Mouse (Mus musculus) kidney, embryonic 14.5 days (tissue): ENCODE data around the gene Idua. TPM values are rescaled to one million over a fixed set of nuclear protein-coding genes. Genes with fewer than 3 reads are reported as not detected.

Source experiments
- ATAC-seq: fragments of 200-750 bp; cut with Nextera tagmentation; 2 replicates; pipeline ENCODE4 v1.8.0; 2017; ENCODE audit warnings: moderate number of reproducible peaks, mild to moderate bottlenecking, moderate TSS enrichment, moderate library complexity; ENCODE audit not compliant: low FRiP score, low TSS enrichment
- H3K27ac ChIP-seq: fragments of 300-500 bp; sonication (generic); 2 replicates; pipeline ENCODE4 v1.5.1; 2014; ENCODE audit warnings: low read depth, mild to moderate bottlenecking, low read length, moderate library complexity, mixed read lengths
- H3K27me3 ChIP-seq: fragments of 300-500 bp; sonication (generic); 2 replicates; pipeline ENCODE4 v1.6.1; 2014; ENCODE audit warnings: mild to moderate bottlenecking, low read length; ENCODE audit not compliant: control insufficient read depth, insufficient read depth
- H3K36me3 ChIP-seq: fragments of 300-500 bp; sonication (generic); 2 replicates; pipeline ENCODE4 v1.6.1; 2014; ENCODE audit warnings: low read length, mixed read lengths; ENCODE audit not compliant: control insufficient read depth, insufficient read depth
- H3K4me1 ChIP-seq: fragments of 300-500 bp; sonication (generic); 2 replicates; pipeline ENCODE4 v1.6.1; 2014; ENCODE audit warnings: low read length, mixed read lengths; ENCODE audit not compliant: control insufficient read depth, insufficient read depth
- H3K4me2 ChIP-seq: fragments of 300-500 bp; sonication (generic); replicated peaks from 2 replicates; pipeline ENCODE4 v1.6.1; 2014; ENCODE audit warnings: low read depth, mild to moderate bottlenecking, low read length
- H3K4me3 ChIP-seq: fragments of 300-500 bp; sonication (generic); 2 replicates; pipeline ENCODE4 v1.5.1; 2014; ENCODE audit warnings: mild to moderate bottlenecking, low read length
- H3K9ac ChIP-seq: fragments of 300-500 bp; sonication (generic); 2 replicates; pipeline ENCODE4 v1.6.1; 2014; ENCODE audit warnings: low read depth, mild to moderate bottlenecking, low read length, moderate library complexity
- H3K9me3 ChIP-seq: fragments of 300-500 bp; sonication (generic); 2 replicates; pipeline ENCODE4 v1.6.1; 2016; ENCODE audit warnings: low read length; ENCODE audit not compliant: control insufficient read depth
- WGBS: fragments of 180-500 bp; shearing (Covaris S2); extraction: QIAGEN DNeasy Blood & Tissue Kit; methylation state at CpG from one replicate; pipeline ENCODE4 v1.1.7; 2014; 5-methylcytosine and 5-hydroxymethylcytosine counted together
- polyA plus RNA-seq: library from polyadenylated mRNA; unstranded; fragments of >200 nt; fragmentation: Nextera tagmentation; extraction: Ambion mirVana; gene quantifications from 2 replicates; pipeline ENCODE4 v1.2.1, GENCODE M21; 2014

The Idua gene
- polyA plus RNA-seq, 1 experiment from 2014 or later: 11.3 TPM

- H3K27ac ChIP-seq: no peak within 1 kb of the TSS
- ATAC-seq: peak; percentile 48
- WGBS: under 1% methylated on average over 14 of the region's 18 CpGs
- H3K4me1 ChIP-seq: peaks cover 27% of the 10 kb centered on the region
- H3K4me3 ChIP-seq: peak within 1 kb of the TSS; percentile 86
- peak within 1 kb of the TSS; percentile 73 for H3K4me2 ChIP-seq
- no peaks in the 10 kb centered on the region for H3K27me3 ChIP-seq
- H3K9ac ChIP-seq: 0 out of 2 replicates have a peak within 1 kb of the TSS, but pooled peaks have one; percentile 58
- H3K36me3 ChIP-seq: no peaks in the 10 kb centered on the region
- no peaks in the 10 kb centered on the region for H3K9me3 ChIP-seq
These were observed 32.1 kb downstream of the Idua start, which contains the start of gene Fgfrl1 for GRCm38 (mm10) chr5:108692271-108692670. TSS of gene Fgfrl1 (plus strand) at chr5:108692382.

GRCm38 (mm10) chr5:108693872-108694288 lies 33.7 kb downstream of the Idua start:
- Histone ChIP-seq H3K4me3 (peak overlapping the region; percentile 86), H3K9me3 (no peaks in the 10 kb centered on the region), H3K4me1 (peaks cover 34% of the 10 kb centered on the region), H3K36me3 (no peaks in the 10 kb centered on the region), H3K9ac (peak overlapping the region; percentile 83), H3K27ac (no peak overlapping the region), H3K27me3 (no peaks in the 10 kb centered on the region), H3K4me2 (peak overlapping the region; percentile 73)
- under 1% methylated on average over 28 of the region's 43 CpGs for WGBS
- peak; percentile 94 for ATAC-seq

GRCm38 (mm10) chr5:108694352-108695261 lies 34.5 kb downstream of the Idua start:
- Histone ChIP-seq H3K4me2 (peak overlapping the region; percentile 73), H3K27ac (0 out of 2 replicates have a peak overlapping the region, but pooled peaks have one; percentile 6), H3K9me3 (no peaks in the 10 kb centered on the region), H3K4me3 (peak overlapping the region; percentile 86), H3K9ac (peak overlapping the region; percentile 83), H3K4me1 (peaks cover 35% of the 10 kb centered on the region), H3K36me3 (no peaks in the 10 kb centered on the region), H3K27me3 (no peaks in the 10 kb centered on the region)
- WGBS: under 1% methylated on average over 73 of the region's 99 CpGs
- peak; percentile 41 for ATAC-seq

GRCm38 (mm10) chr5:108695861-108696260 lies 35.7 kb downstream of the Idua start:
- ATAC-seq: no peak
- Histone ChIP-seq H3K36me3 (no peaks in the 10 kb centered on the region), H3K27me3 (no peaks in the 10 kb centered on the region), H3K9ac (no peak overlapping the region; the same call in 1 of the 2 replicates), H3K4me1 (peaks cover 47% of the 10 kb centered on the region), H3K4me2 (peak overlapping the region; percentile 73; the same call in 1 of the 2 replicates), H3K4me3 (no peak overlapping the region), H3K27ac (no peak overlapping the region), H3K9me3 (no peaks in the 10 kb centered on the region)
- 93% methylated on average over 11 of the region's 12 CpGs for WGBS

- Histone ChIP-seq H3K4me2 (no peak overlapping the region), H3K4me1 (peaks cover 54% of the 10 kb centered on the region), H3K4me3 (no peak overlapping the region), H3K27ac (no peak overlapping the region), H3K9ac (no peak overlapping the region), H3K27me3 (no peaks in the 10 kb centered on the region), H3K9me3 (no peaks in the 10 kb centered on the region), H3K36me3 (no peaks in the 10 kb centered on the region)
- no peak for ATAC-seq
- 82% methylated on average over 3 of the region's 3 CpGs for WGBS
These were observed 36.4 kb downstream of the Idua start for GRCm38 (mm10) chr5:108696542-108696941.

GRCm38 (mm10) chr5:108697341-108697753 lies 37.2 kb downstream of the Idua start:
- H3K27me3 ChIP-seq: no peaks in the 10 kb centered on the region
- H3K36me3 ChIP-seq: no peaks in the 10 kb centered on the region
- peaks cover 61% of the 10 kb centered on the region for H3K4me1 ChIP-seq
- H3K9ac ChIP-seq: peak overlapping the region; percentile 8; the same call in 1 of the 2 replicates
- ATAC-seq: no peak
- 17% methylated on average over 4 of the region's 4 CpGs for WGBS
- H3K4me3 ChIP-seq: no peak overlapping the region
- H3K9me3 ChIP-seq: no peaks in the 10 kb centered on the region
- no peak overlapping the region for H3K4me2 ChIP-seq
- 0 out of 2 replicates have a peak overlapping the region, but pooled peaks have one; percentile 11 for H3K27ac ChIP-seq

- 27% methylated on average over 3 of the region's 3 CpGs for WGBS
- H3K9ac ChIP-seq: no peak overlapping the region
- ATAC-seq: peak; percentile 13; the same call in 1 of the 2 replicates
- peaks cover 54% of the 10 kb centered on the region for H3K4me1 ChIP-seq
- H3K4me2 ChIP-seq: no peak overlapping the region
- H3K36me3 ChIP-seq: peaks cover 13% of the 10 kb centered on the region
- no peaks in the 10 kb centered on the region for H3K9me3 ChIP-seq
- H3K27me3 ChIP-seq: no peaks in the 10 kb centered on the region
- H3K27ac ChIP-seq: peak overlapping the region; percentile 78
- no peak overlapping the region for H3K4me3 ChIP-seq
These were observed 40.2 kb downstream of the Idua start for GRCm38 (mm10) chr5:108700346-108700745.

GRCm38 (mm10) chr5:108701341-108702021 lies 41.4 kb downstream of the Idua start:
- H3K4me3 ChIP-seq: no peak overlapping the region
- ATAC-seq: peak; percentile 56; the same call in 1 of the 2 replicates
- H3K9me3 ChIP-seq: no peaks in the 10 kb centered on the region
- H3K27me3 ChIP-seq: no peaks in the 10 kb centered on the region
- H3K9ac ChIP-seq: peak overlapping the region; percentile 12; the same call in 1 of the 2 replicates
- peaks cover 24% of the 10 kb centered on the region for H3K36me3 ChIP-seq
- 42% methylated on average over 10 of the region's 10 CpGs for WGBS
- H3K27ac ChIP-seq: peak overlapping the region; percentile 78
- peaks cover 48% of the 10 kb centered on the region for H3K4me1 ChIP-seq
- peak overlapping the region; percentile 19 for H3K4me2 ChIP-seq
